Mouse (Mus musculus): ENCODE data around the gene Lemd2. TPM values are rescaled to one million over a fixed set of nuclear protein-coding genes. Genes with fewer than 3 reads are reported as not detected.

Lemd2 gene
- polyA plus RNA-seq (2012): 112 and 133 TPM in 2 replicates

GRCm38 (mm10) chr17:27204075-27204909 is at the start of gene Lemd2:
TSS of gene Lemd2 (minus strand) at chr17:27204469.

GRCm38 (mm10) chr17:27167545-27167944 is 36.7 kb downstream of the Lemd2 start, which contains the start of gene Ip6k3:
TSS of gene Ip6k3 (minus strand) at chr17:27167795.

Other genes with a start within 250 kb of the Lemd2 start
- gene Zbtb9, start 231.3 kb downstream of the Lemd2 start, polyA plus RNA-seq (2012): 5.6 and 5.7 TPM in 2 replicates
- 241 and 300 TPM in 2 replicates for gene Bak1, start 175.5 kb downstream of the Lemd2 start, polyA plus RNA-seq (2012)
- 9.0 and 10.8 TPM in 2 replicates for gene Itpr3, start 147.2 kb downstream of the Lemd2 start, polyA plus RNA-seq (2012)
- 236 and 242 TPM in 2 replicates for gene Uqcc2, start 70.6 kb downstream of the Lemd2 start, polyA plus RNA-seq (2012)
- gene Ip6k3, start 36.7 kb downstream of the Lemd2 start, polyA plus RNA-seq (2012): 0.02 and 0.04 TPM in 2 replicates